Mouse (Mus musculus) lung, postnatal 36 days (tissue): ENCODE results near the gene Smim13.
"Not testable (repeated sequence)": the region's sequence is repeated elsewhere in the genome, so short reads cannot be mapped to it uniquely, and the experiment has no call there.

ENCODE experiments used
- DNase-seq: peaks from one replicate; pipeline ENCODE4 v3.0.0; 2022; ENCODE audit warnings: mixed read lengths

Smim13 gene

GRCm38 (mm10) chr13:41238035-41238804, 11.4 kb upstream of the Smim13 start:
- no peak for DNase-seq

- peak; percentile 52 for DNase-seq
Observed at GRCm38 (mm10) chr13:41238805-41239130, 10.9 kb upstream of the Smim13 start.

- DNase-seq = no peak
Observed at GRCm38 (mm10) chr13:41241557-41241956, 8.1 kb upstream of the Smim13 start.

GRCm38 (mm10) chr13:41244306-41244830, 5.3 kb upstream of the Smim13 start:
- no peak for DNase-seq

- DNase-seq = peak; percentile 48
Observed at GRCm38 (mm10) chr13:41248751-41249520, 708 bp upstream of the Smim13 start.

GRCm38 (mm10) chr13:41250318-41250981, 806 bp downstream of the Smim13 start:
- DNase-seq = peak; percentile 23

- not testable (repeated sequence) for DNase-seq
Observed at GRCm38 (mm10) chr13:41251232-41251631, 1.6 kb downstream of the Smim13 start.

GRCm38 (mm10) chr13:41251667-41252066, 2.0 kb downstream of the Smim13 start:
- DNase-seq = peak; percentile 76

- DNase-seq = peak; percentile 17
Observed at GRCm38 (mm10) chr13:41252141-41252540, 2.5 kb downstream of the Smim13 start.

GRCm38 (mm10) chr13:41252736-41253135, 3.1 kb downstream of the Smim13 start:
- no peak for DNase-seq

- DNase-seq = no peak
Observed at GRCm38 (mm10) chr13:41256126-41256525, 6.5 kb downstream of the Smim13 start.

- no peak for DNase-seq
Observed at GRCm38 (mm10) chr13:41256962-41257361, 7.3 kb downstream of the Smim13 start.

GRCm38 (mm10) chr13:41257851-41258250, 8.2 kb downstream of the Smim13 start:
- DNase-seq = no peak

- DNase-seq = not testable (repeated sequence)
Observed at GRCm38 (mm10) chr13:41261617-41262016, 12.0 kb downstream of the Smim13 start.

- no peak for DNase-seq
Observed at GRCm38 (mm10) chr13:41263304-41264006, 13.8 kb downstream of the Smim13 start.

GRCm38 (mm10) chr13:41267827-41268408, 18.3 kb downstream of the Smim13 start:
- DNase-seq = no peak

GRCm38 (mm10) chr13:41273927-41274650, 24.4 kb downstream of the Smim13 start, which contains the start of gene Gm17364:
TSS of gene Gm17364 (minus strand) at chr13:41273977.
- DNase-seq = no peak

- no peak for DNase-seq
Observed at GRCm38 (mm10) chr13:41280696-41281095, 31.1 kb downstream of the Smim13 start.

GRCm38 (mm10) chr13:41283256-41283655, 33.6 kb downstream of the Smim13 start:
- peak; percentile 94 for DNase-seq

- no peak for DNase-seq
Observed at GRCm38 (mm10) chr13:41285448-41285847, 35.8 kb downstream of the Smim13 start.

GRCm38 (mm10) chr13:41286285-41286684, 36.6 kb downstream of the Smim13 start:
- DNase-seq = no peak
